Mouse (Mus musculus) retina, embryonic 14.5 days (tissue): ENCODE results near the gene Prr19.
A peak's percentile ranks its signal among the peaks of the same experiment; 100 is the strongest.
"Not testable (repeated sequence)": the region's sequence is repeated elsewhere in the genome, so short reads cannot be mapped to it uniquely, and the experiment has no call there.

ENCODE experiments used
- DNase-seq: peaks from one replicate; pipeline ENCODE4 v3.0.0-alpha.2; 2015; ENCODE audit warnings: low spot score

The Prr19 gene

GRCm38 (mm10) chr7:25322058-25322484, 20.9 kb downstream of the Prr19 start:
- peak; percentile 57 for DNase-seq

- DNase-seq = no peak
Measured at GRCm38 (mm10) chr7:25323219-25323618, 22.0 kb downstream of the Prr19 start.

- DNase-seq = not testable (repeated sequence)
Measured at GRCm38 (mm10) chr7:25325431-25325830, 24.2 kb downstream of the Prr19 start.

- no peak for DNase-seq
Measured at GRCm38 (mm10) chr7:25326233-25326632, 25.0 kb downstream of the Prr19 start.

GRCm38 (mm10) chr7:25333596-25334307, 32.5 kb downstream of the Prr19 start:
- peak; percentile 89 for DNase-seq

GRCm38 (mm10) chr7:25334472-25334871, 33.3 kb downstream of the Prr19 start:
- DNase-seq = no peak

GRCm38 (mm10) chr7:25339329-25339728, 38.1 kb downstream of the Prr19 start:
- no peak for DNase-seq

- DNase-seq = no peak
Measured at GRCm38 (mm10) chr7:25341000-25341784, 40.0 kb downstream of the Prr19 start.

GRCm38 (mm10) chr7:25348861-25349260, 47.6 kb downstream of the Prr19 start:
- DNase-seq = no peak
